Mouse (Mus musculus): Measurements from ENCODE around the gene Gm18596. TPM values are rescaled to one million over a fixed set of nuclear protein-coding genes. Genes with fewer than 3 reads are reported as not detected.
"Not testable (repeated sequence)": the region's sequence is repeated elsewhere in the genome, so short reads cannot be mapped to it uniquely, and the experiment has no call there.

Gm18596 gene
- total RNA-seq, 2 experiments from 2014 or later, result not detected

- intact Hi-C loops (cut with DNase I), result no loop called here
- no peak for DNase-seq
Observed at GRCm38 (mm10) chr10:77715507-77715906, 26.9 kb downstream of the Gm18596 start, which contains the start of gene Gm10142. Gene Gm10142, plus strand, starts transcription at chr10:77715807.

GRCm38 (mm10) chr10:77713734-77714133 is 28.7 kb downstream of the Gm18596 start:
- intact Hi-C loops (cut with DNase I), result no loop called here

GRCm38 (mm10) chr10:77711157-77711556 is 31.3 kb downstream of the Gm18596 start, which contains the start of gene Gm10024:
Gene Gm10024, plus strand, starts transcription at chr10:77711457.
- DNase-seq; intact Hi-C loops (cut with DNase I): not testable (repeated sequence)

More at GRCm38 (mm10) chr10:77713734-77714133, 28.7 kb downstream of the Gm18596 start:
- no peak for DNase-seq

GRCm38 (mm10) chr10:77709831-77710230 is 32.6 kb downstream of the Gm18596 start:
- intact Hi-C loops (cut with DNase I), result no loop called here
- DNase-seq, result peak in 1 of 2 experiments; percentile 23

- intact Hi-C loops (cut with DNase I), result no loop called here
- DNase-seq, result no peak
Observed at GRCm38 (mm10) chr10:77706326-77706725, 36.1 kb downstream of the Gm18596 start, which contains the start of gene Gm10272. Gene Gm10272, plus strand, starts transcription at chr10:77706626.

GRCm38 (mm10) chr10:77697133-77697532 is 45.3 kb downstream of the Gm18596 start, which contains the start of gene Gm9508:
Gene Gm9508, minus strand, starts transcription at chr10:77697233.
- DNase-seq, result no peak
- intact Hi-C loops (cut with DNase I), result no loop called here

Other genes with a start within 250 kb of the Gm18596 start
- 10 to 100 TPM; 11.7 to 12.0 TPM for gene Fam207a, start 226.9 kb downstream of the Gm18596 start, total RNA-seq (2021)
- gene Itgb2, start 212.4 kb downstream of the Gm18596 start, total RNA-seq (2021), result 1 to 10 TPM; 3.3 to 4.4 TPM
- 100 to 1,000 TPM; 134 to 148 TPM for gene Pttg1ip, start 160.9 kb downstream of the Gm18596 start, total RNA-seq (2021)
- gene Sumo3, start 136.5 kb downstream of the Gm18596 start, total RNA-seq (2021), result 10 to 100 TPM; 68.3 to 79.2 TPM
- gene Gm49325, start 136.4 kb downstream of the Gm18596 start, total RNA-seq (2021), result 10 to 100 TPM; 12.2 to 13.5 TPM
- 10 to 100 TPM; 57.7 to 68.8 TPM for gene Ube2g2, start 120.4 kb downstream of the Gm18596 start, total RNA-seq (2021)
- gene Tspear, start 56.1 kb downstream of the Gm18596 start, total RNA-seq (2021), result not detected
- gene Gm19402, start 51.9 kb downstream of the Gm18596 start, total RNA-seq (2021), result not detected
- not detected for gene Gm9508, start 45.4 kb downstream of the Gm18596 start, total RNA-seq (2021)
- not detected for gene Gm10272, start 36.0 kb downstream of the Gm18596 start, total RNA-seq (2021)
- gene Gm10024, start 31.2 kb downstream of the Gm18596 start, total RNA-seq (2021), result not detected
- gene Gm10142, start 26.8 kb downstream of the Gm18596 start, total RNA-seq (2021), result not detected
- gene Krtap12-1, start 22.0 kb downstream of the Gm18596 start, total RNA-seq (2021), result not detected
- not detected for gene Gm10100, start 16.2 kb downstream of the Gm18596 start, total RNA-seq (2021)
- gene Gm9736, start 8.7 kb upstream of the Gm18596 start, total RNA-seq (2021), result not detected
- gene Gm3233, start 17.0 kb upstream of the Gm18596 start, total RNA-seq (2021), result not detected
- gene Gm3238, start 28.7 kb upstream of the Gm18596 start, total RNA-seq (2021), result not detected
- not detected for gene Gm7138, start 34.3 kb upstream of the Gm18596 start, total RNA-seq (2021)
- not detected for gene Gm3250, start 39.9 kb upstream of the Gm18596 start, total RNA-seq (2021)
- gene Gm7137, start 45.6 kb upstream of the Gm18596 start, total RNA-seq (2021), result not detected
- not detected for gene Gm9639, start 52.4 kb upstream of the Gm18596 start, total RNA-seq (2021)
- gene Gm19668, start 56.5 kb upstream of the Gm18596 start, total RNA-seq (2021), result not detected
- gene Gm9507, start 69.2 kb upstream of the Gm18596 start, total RNA-seq (2021), result not detected
- gene Gm2696, start 72.0 kb upstream of the Gm18596 start, total RNA-seq (2021), result not detected
- gene Krtap10-4, start 84.5 kb upstream of the Gm18596 start, total RNA-seq (2021), result not detected
- gene Krtap10-10, start 93.3 kb upstream of the Gm18596 start, total RNA-seq (2021), result not detected
- not detected for gene Gm36176, start 104.2 kb upstream of the Gm18596 start, total RNA-seq (2021)
- not detected for gene Gm10318, start 110.2 kb upstream of the Gm18596 start, total RNA-seq (2021)
- not detected for gene Gm3285, start 119.3 kb upstream of the Gm18596 start, total RNA-seq (2021)
- gene Lrrc3, start 159.9 kb upstream of the Gm18596 start, total RNA-seq (2021), result 1 to 10 TPM; 1.3 to 1.9 TPM
- gene Trpm2, start 227.9 kb upstream of the Gm18596 start, total RNA-seq (2021), result under 1 TPM; 0.14 to 0.40 TPM
- 1 to 10 TPM; 7.9 to 9.3 TPM for gene 1810043G02Rik, start 235.9 kb upstream of the Gm18596 start, total RNA-seq (2021)